Mouse (Mus musculus): ENCODE results near the gene Depdc7. TPM values are rescaled to one million over a fixed set of nuclear protein-coding genes. Genes with fewer than 3 reads are reported as not detected.
A peak's percentile ranks its signal among the peaks of the same experiment; 100 is the strongest.

The Depdc7 gene
- not detected in 2 replicates for polyA plus RNA-seq (2012; ENCODE audit: insufficient read depth, insufficient read length, low replicate concordance, missing spikeins)

DNA sequence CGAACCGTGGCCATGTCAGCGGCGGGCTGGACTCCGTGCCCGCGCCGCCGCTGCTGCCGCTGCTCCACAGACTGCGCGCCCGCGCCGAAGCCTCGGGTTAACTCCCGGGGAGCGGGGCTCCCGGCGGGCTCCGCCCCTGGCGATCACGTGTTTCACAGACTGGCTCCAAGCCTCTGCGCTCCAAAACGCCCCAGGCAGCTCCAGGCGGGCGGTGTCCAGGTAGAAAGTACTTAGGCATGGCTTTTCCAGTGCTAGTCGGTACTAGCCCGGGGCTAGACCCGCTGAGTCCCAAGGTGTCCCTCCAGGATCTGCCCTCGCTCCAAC lies at the start of gene Depdc7:
Gene Depdc7, minus strand, starts transcription at position 138 of the 324 bp plus-strand sequence.
- TF ChIP-seq CTCF (IDR thresholded peaks at IDR 0.05; ENCODE audit: insufficient read depth, low read depth, low read length) (no peak), POLR2A (IDR thresholded peaks at IDR 0.05; ENCODE audit: insufficient read depth, low read depth, low read length) (0 out of 2 replicates have a peak, but pooled peaks have one; percentile 12)
- Histone ChIP-seq H3K27ac (ENCODE audit: insufficient read depth, low read depth, low read length) (no peak within 1 kb of the TSS), H3K4me3 (ENCODE audit: insufficient read depth, low read depth, low read length) (peak within 1 kb of the TSS; percentile 95), H3K4me1 (ENCODE audit: control insufficient read depth, insufficient read depth, low read length) (peaks cover 8% of the 10 kb centered on the region)
- under 1% methylated on average over 31 of the region's 31 CpGs for WGBS

DNA sequence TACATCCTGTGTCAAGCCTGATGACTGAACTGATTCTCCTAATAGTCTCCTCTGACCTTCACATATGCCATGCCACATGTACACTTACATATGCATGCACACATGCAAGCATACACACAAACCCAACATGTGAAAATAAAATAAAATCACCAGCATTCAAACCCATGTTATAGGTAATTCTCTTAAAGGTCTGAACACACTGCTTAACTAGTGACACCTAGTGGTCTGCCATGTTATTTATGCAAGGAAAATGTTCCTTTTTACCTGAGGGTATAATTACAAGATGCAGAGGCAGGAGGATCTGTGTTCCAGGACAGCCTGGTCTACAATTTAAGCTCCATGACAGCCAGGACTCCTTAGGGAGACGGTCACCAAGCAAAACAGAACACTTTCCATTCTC lies 32.1 kb upstream of the Depdc7 start:
- WGBS, result 81% methylated on average over 1 of the region's 1 CpGs
- TF ChIP-seq POLR2A (IDR thresholded peaks at IDR 0.05; ENCODE audit: insufficient read depth, low read depth, low read length) (no peak), CTCF (IDR thresholded peaks at IDR 0.05; ENCODE audit: insufficient read depth, low read depth, low read length) (no peak)
- H3K4me3 ChIP-seq (ENCODE audit: insufficient read depth, low read depth, low read length), result no peak overlapping the region
- no peak overlapping the region for H3K27ac ChIP-seq (ENCODE audit: insufficient read depth, low read depth, low read length)
- H3K4me1 ChIP-seq (ENCODE audit: control insufficient read depth, insufficient read depth, low read length), result no peaks in the 10 kb centered on the region

DNA sequence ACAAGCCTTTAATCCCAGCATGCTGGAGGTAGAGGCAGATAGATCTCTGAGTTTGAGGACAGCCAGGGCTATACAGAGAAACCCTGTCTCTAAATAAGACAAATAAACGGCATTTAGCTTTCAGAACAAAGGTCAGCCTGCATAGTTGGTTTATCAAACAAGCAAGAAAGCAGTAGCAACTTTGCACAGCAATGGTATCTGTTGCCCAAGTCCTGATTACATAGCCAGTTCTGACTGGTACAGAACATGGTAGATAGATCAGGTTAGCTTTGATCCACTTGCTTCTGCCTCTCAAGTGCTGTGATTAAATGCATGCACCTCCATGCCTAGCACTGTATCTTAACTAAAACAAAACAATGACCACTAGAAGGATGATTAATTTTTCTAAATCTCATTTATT lies 26.0 kb upstream of the Depdc7 start:
- TF ChIP-seq POLR2A (IDR thresholded peaks at IDR 0.05; ENCODE audit: insufficient read depth, low read depth, low read length) (no peak), CTCF (IDR thresholded peaks at IDR 0.05; ENCODE audit: insufficient read depth, low read depth, low read length) (no peak)
- Histone ChIP-seq H3K27ac (ENCODE audit: insufficient read depth, low read depth, low read length) (no peak overlapping the region), H3K4me1 (ENCODE audit: control insufficient read depth, insufficient read depth, low read length) (no peaks in the 10 kb centered on the region), H3K4me3 (ENCODE audit: insufficient read depth, low read depth, low read length) (no peak overlapping the region)
- 92% methylated on average over 1 of the region's 1 CpGs for WGBS

DNA sequence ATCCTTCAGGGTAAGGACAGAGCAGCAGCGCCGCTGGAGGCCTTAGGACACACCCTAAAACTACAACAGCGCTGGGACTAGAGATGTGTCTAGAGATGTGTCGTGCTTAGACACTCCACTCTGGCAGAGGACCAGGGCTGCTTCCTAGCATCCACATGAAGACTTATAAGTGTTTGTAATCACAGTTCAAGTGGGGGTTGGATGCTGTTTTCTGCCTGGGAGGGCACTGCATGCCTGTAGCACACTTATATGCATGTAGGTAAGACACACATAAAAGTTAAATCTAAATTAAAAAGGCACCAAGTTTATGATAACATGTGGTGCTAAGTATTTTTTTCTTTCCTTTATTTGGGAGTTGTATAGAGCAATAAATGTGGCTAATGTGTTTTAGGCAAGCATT lies 21.3 kb upstream of the Depdc7 start:
- 89% methylated on average over 4 of the region's 4 CpGs for WGBS
- Histone ChIP-seq H3K4me3 (ENCODE audit: insufficient read depth, low read depth, low read length) (no peak overlapping the region), H3K27ac (ENCODE audit: insufficient read depth, low read depth, low read length) (no peak overlapping the region), H3K4me1 (ENCODE audit: control insufficient read depth, insufficient read depth, low read length) (peaks cover 2% of the 10 kb centered on the region; the same call in 1 of the 2 replicates)
- TF ChIP-seq CTCF (IDR thresholded peaks at IDR 0.05; ENCODE audit: insufficient read depth, low read depth, low read length), result no peak
- TF ChIP-seq POLR2A (IDR thresholded peaks at IDR 0.05; ENCODE audit: insufficient read depth, low read depth, low read length), result no peak

DNA sequence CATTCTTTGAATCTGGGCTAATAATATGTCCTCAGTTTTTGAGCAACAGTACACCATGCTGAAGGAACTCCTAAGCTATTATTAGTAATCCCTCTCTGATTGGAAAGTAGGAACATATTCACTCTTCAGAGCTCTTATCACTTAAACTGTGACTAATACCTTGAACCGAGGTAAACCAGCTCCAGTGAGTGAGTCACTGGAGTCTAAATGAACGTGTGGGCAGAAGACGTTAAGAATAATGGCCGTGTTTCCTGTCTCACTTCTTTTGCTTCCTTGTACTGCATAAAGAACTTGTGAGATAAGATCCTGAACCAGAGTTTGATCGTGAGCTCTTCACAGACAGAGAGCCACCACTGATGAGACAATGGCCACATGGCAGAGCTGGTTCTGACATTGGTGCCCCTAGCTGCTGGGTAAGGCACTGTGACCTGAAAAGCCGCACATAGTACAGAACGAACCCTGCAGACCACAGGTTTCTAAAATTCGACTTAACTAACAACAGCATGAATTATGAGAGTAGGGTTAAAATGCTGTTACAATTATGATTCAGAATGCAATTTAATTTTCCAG lies 20.5 kb upstream of the Depdc7 start:
- no peak for TF ChIP-seq POLR2A (IDR thresholded peaks at IDR 0.05; ENCODE audit: insufficient read depth, low read depth, low read length)
- no peak for TF ChIP-seq CTCF (IDR thresholded peaks at IDR 0.05; ENCODE audit: insufficient read depth, low read depth, low read length)
- 60% methylated on average over 8 of the region's 8 CpGs for WGBS
- Histone ChIP-seq H3K4me1 (ENCODE audit: control insufficient read depth, insufficient read depth, low read length) (peaks cover 2% of the 10 kb centered on the region; the same call in 1 of the 2 replicates), H3K4me3 (ENCODE audit: insufficient read depth, low read depth, low read length) (no peak overlapping the region), H3K27ac (ENCODE audit: insufficient read depth, low read depth, low read length) (no peak overlapping the region)

DNA sequence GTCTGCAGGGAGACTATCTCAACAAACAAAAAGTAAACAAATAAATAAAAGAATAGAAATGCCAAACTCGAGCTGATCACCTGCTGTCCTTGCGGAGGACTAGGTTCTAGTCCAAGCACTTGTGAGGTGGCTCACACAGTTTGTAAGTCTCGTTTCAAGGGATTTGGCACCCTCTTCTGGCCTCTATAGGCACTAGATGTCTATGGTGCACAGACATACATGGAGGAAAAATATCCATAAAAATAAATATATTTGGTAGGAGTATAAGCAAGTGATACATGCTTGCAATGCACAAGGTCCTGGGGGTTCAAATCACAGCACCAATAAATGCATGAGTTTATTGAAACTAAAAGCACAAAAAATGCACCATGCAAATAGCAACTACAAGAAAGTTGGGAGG lies 7.9 kb upstream of the Depdc7 start:
- WGBS, result 75% methylated on average over 3 of the region's 3 CpGs
- Histone ChIP-seq H3K27ac (ENCODE audit: insufficient read depth, low read depth, low read length) (no peak overlapping the region), H3K4me1 (ENCODE audit: control insufficient read depth, insufficient read depth, low read length) (no peaks in the 10 kb centered on the region), H3K4me3 (ENCODE audit: insufficient read depth, low read depth, low read length) (no peak overlapping the region)
- TF ChIP-seq CTCF (IDR thresholded peaks at IDR 0.05; ENCODE audit: insufficient read depth, low read depth, low read length) (no peak), POLR2A (IDR thresholded peaks at IDR 0.05; ENCODE audit: insufficient read depth, low read depth, low read length) (no peak)

DNA sequence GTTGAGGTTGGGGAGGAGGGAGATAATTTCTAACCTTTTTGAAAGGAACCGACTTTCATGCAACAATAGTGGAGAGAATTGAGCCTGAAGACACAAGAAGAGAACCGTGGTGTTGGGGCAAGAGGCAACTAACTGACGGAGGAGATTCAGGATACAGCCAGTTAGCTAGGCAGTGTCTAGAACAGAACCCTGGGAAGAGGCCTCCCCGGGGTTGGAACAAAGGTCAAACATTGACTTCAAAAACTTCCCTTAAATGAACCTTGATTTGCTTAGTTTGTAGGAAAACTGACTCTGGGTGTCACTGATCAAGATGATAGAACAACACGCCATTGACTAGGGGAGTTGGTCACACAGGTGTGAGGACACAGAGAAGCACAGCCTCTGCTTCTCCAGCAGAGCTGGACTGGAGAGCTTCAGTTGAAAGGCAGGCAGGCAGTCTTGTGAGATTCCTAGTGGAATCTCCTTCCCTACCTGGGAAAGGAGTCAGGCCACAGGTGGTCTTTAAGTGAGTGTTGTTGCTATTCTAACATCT lies 6.0 kb upstream of the Depdc7 start:
- Histone ChIP-seq H3K4me1 (ENCODE audit: control insufficient read depth, insufficient read depth, low read length) (no peaks in the 10 kb centered on the region), H3K4me3 (ENCODE audit: insufficient read depth, low read depth, low read length) (no peak overlapping the region), H3K27ac (ENCODE audit: insufficient read depth, low read depth, low read length) (no peak overlapping the region)
- 82% methylated on average over 5 of the region's 5 CpGs for WGBS
- no peak for TF ChIP-seq POLR2A (IDR thresholded peaks at IDR 0.05; ENCODE audit: insufficient read depth, low read depth, low read length)
- no peak for TF ChIP-seq CTCF (IDR thresholded peaks at IDR 0.05; ENCODE audit: insufficient read depth, low read depth, low read length)

DNA sequence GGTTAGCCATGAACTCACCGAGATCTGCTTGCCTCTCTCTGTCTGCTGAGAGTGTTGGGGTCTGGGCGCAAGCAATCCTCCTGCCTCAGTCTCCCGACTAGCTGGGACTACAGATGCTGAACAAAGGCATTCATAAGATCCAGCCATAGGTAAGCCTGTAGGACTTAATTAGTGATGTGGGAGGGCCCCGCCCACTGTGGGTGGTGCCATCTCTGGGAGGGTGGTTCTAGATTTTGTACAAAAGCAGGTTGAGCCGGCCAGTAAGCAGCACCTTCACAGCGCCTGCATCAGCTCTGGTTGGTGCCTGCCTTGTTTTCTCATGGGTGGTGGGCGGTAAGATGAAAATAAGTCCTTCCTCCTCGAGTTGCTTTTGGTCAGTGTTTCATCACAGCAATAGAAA lies 3.6 kb upstream of the Depdc7 start:
- no peak overlapping the region for H3K4me3 ChIP-seq (ENCODE audit: insufficient read depth, low read depth, low read length)

DNA sequence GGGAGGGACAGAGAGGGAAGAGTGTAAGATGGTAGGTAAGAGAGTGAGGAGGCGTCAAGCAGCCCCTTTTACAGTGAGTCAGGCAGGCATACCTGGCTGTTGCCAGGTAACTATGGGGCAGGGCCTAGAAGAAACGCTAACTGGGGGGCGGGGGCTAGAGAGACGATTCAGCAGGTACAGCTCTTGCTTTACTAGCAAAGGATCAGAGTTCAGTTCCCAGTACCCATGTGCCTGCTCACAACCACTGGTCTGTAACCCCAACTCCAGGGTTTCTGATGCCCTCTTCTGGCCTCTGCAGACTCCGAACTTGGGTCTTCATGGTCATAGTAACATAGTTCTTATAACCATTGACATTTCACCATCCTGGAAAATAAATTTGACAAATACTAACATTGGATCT lies 1.3 kb upstream of the Depdc7 start:
- Histone ChIP-seq H3K4me1 (ENCODE audit: control insufficient read depth, insufficient read depth, low read length) (peaks cover 8% of the 10 kb centered on the region), H3K4me3 (ENCODE audit: insufficient read depth, low read depth, low read length) (no peak overlapping the region), H3K27ac (ENCODE audit: insufficient read depth, low read depth, low read length) (no peak overlapping the region)
- no peak for TF ChIP-seq CTCF (IDR thresholded peaks at IDR 0.05; ENCODE audit: insufficient read depth, low read depth, low read length)
- TF ChIP-seq POLR2A (IDR thresholded peaks at IDR 0.05; ENCODE audit: insufficient read depth, low read depth, low read length), result no peak
- WGBS, result 70% methylated on average over 5 of the region's 5 CpGs

More for the DNA sequence above, 3.6 kb upstream of the Depdc7 start:
- WGBS, result 70% methylated on average over 8 of the region's 8 CpGs
- Histone ChIP-seq H3K27ac (ENCODE audit: insufficient read depth, low read depth, low read length) (no peak overlapping the region), H3K4me1 (ENCODE audit: control insufficient read depth, insufficient read depth, low read length) (peaks cover 5% of the 10 kb centered on the region)
- TF ChIP-seq POLR2A (IDR thresholded peaks at IDR 0.05; ENCODE audit: insufficient read depth, low read depth, low read length) (no peak), CTCF (IDR thresholded peaks at IDR 0.05; ENCODE audit: insufficient read depth, low read depth, low read length) (no peak)

Data from olfactory bulb, adult 2 months (tissue).